Mouse (Mus musculus) ES-Bruce4 (cell line): ENCODE data around the gene Vax1. TPM values are rescaled to one million over a fixed set of nuclear protein-coding genes. Genes with fewer than 3 reads are reported as not detected.

Source experiments
- H3K27ac ChIP-seq: 2 replicates; pipeline ENCODE4 v1.5.1; 2012; ENCODE audit warnings: low read length, inconsistent platforms; ENCODE audit not compliant: insufficient read depth
- H3K27me3 ChIP-seq: 2 replicates; pipeline ENCODE4 v1.6.1; 2012; ENCODE audit warnings: mild to moderate bottlenecking, low read length, inconsistent platforms; ENCODE audit not compliant: control insufficient read depth, poor library complexity, insufficient read depth, severe bottlenecking
- H3K36me3 ChIP-seq: 2 replicates; pipeline ENCODE4 v1.6.1; 2012; ENCODE audit warnings: inconsistent platforms, mild to moderate bottlenecking, low read length, moderate library complexity; ENCODE audit not compliant: control insufficient read depth, poor library complexity, insufficient read depth, severe bottlenecking
- H3K4me1 ChIP-seq: one replicate; pipeline ENCODE4 v1.8.1; 2011; ENCODE audit warnings: low read length; ENCODE audit not compliant: control insufficient read depth, insufficient read depth
- H3K4me3 ChIP-seq: 2 replicates; pipeline ENCODE4 v1.5.1; 2011; ENCODE audit warnings: low read depth, mild to moderate bottlenecking, low read length
- H3K9ac ChIP-seq: 2 replicates; pipeline ENCODE4 v1.6.1; 2012; ENCODE audit warnings: low read depth, mild to moderate bottlenecking, inconsistent platforms; ENCODE audit not compliant: poor library complexity, severe bottlenecking
- H3K9me3 ChIP-seq: replicated peaks from 2 replicates; pipeline ENCODE4 v1.6.1; 2012; ENCODE audit warnings: mild to moderate bottlenecking, low read length, inconsistent platforms; ENCODE audit not compliant: control insufficient read depth, poor library complexity, insufficient read depth, severe bottlenecking
- CTCF ChIP-seq: IDR thresholded peaks from one replicate; pipeline ENCODE4 v1.8.1; 2011; ENCODE audit warnings: low read depth, low read length
- EP300 ChIP-seq: IDR thresholded peaks from 2 replicates; pipeline ENCODE4 v1.6.1; 2011; ENCODE audit warnings: low read depth, low read length; ENCODE audit not compliant: insufficient read depth
- POLR2A ChIP-seq: IDR thresholded peaks from one replicate; pipeline ENCODE4 v1.8.1; 2011; ENCODE audit warnings: low read length; ENCODE audit not compliant: insufficient read depth
- polyA plus RNA-seq: library from polyadenylated mRNA; stranded (reverse); fragments of >200 nt; gene quantifications from 2 replicates; pipeline ENCODE4 v1.2.4, GENCODE M21; 2011; ENCODE audit warnings: low read depth; ENCODE audit not compliant: missing spikeins, insufficient read depth, insufficient read length

Gene Vax1
- polyA plus RNA-seq, 1 experiment: not detected

DNA sequence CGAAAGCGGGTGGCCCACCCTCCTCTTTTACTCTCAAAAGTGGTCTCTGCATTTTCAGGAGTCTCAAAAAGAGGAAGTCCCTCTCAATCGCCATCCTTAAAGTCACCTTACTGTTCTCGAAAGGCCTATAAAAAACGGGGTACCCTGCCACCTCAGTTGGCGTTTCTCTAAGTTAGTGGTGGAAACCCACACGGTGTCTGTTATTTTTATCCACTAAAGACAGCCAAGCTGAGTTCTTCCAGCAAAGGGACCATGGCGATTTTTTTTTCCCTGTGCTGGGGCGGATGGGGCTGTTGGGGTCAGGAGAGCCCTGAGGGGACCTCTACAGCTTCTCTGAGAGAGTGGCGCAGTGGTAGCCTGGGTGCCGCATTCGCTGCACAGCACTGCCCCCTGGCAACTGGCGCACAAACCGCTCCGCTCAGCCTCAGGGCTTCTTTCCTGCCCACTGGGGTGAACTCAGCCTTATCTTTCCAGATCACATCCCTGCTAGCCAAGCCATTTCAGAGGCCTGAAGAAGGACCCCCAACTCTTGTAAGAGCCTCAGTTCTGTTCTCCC, 26.3 kb upstream of the Vax1 start:
- TF ChIP-seq CTCF (peak; percentile 63), EP300 (no peak), POLR2A (no peak)
- H3K36me3 ChIP-seq: no peaks in the 10 kb centered on the region
- H3K27me3 ChIP-seq: peaks cover 3% of the 10 kb centered on the region; the same call in 1 of the 2 replicates
- no peaks in the 10 kb centered on the region; the same call in 1 of the 2 replicates for H3K9me3 ChIP-seq
- H3K9ac ChIP-seq: no peak overlapping the region
- no peak overlapping the region for H3K27ac ChIP-seq
- no peaks in the 10 kb centered on the region for H3K4me1 ChIP-seq
- no peak overlapping the region for H3K4me3 ChIP-seq

DNA sequence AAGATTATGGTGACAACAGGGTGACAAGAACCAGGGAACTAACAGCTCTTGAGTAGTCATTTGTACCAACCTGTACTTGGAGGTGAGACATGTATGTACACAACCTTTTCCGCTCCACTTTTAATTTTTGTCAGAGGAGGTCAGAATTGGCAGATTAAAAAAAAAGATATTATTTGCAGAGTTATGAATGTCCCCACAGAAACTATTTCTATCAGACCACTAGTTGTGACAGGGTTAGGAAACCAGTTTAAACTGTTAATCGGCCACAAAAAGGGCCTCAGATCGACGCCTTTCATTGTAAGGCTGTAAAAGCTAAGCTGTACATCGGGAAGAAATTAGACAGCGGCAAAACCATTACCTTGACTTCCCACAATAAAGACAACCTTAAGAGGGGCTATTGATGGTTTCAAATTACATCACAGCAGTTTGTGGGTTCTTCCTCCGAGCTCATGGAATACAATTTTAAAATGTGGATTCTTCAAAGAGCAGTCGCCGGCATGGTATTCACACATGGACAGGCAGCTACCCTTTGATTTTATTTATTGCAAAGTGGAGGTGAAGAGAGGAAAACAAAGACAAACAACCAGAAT, 25.4 kb upstream of the Vax1 start:
- H3K36me3 ChIP-seq: no peaks in the 10 kb centered on the region
- TF ChIP-seq CTCF: no peak
- no peak for TF ChIP-seq EP300
- no peak for TF ChIP-seq POLR2A
- H3K4me3 ChIP-seq: no peak overlapping the region
- no peaks in the 10 kb centered on the region for H3K9me3 ChIP-seq
- H3K27ac ChIP-seq: no peak overlapping the region
- no peak overlapping the region for H3K9ac ChIP-seq
- peaks cover 3% of the 10 kb centered on the region; the same call in 1 of the 2 replicates for H3K27me3 ChIP-seq
- no peaks in the 10 kb centered on the region for H3K4me1 ChIP-seq

DNA sequence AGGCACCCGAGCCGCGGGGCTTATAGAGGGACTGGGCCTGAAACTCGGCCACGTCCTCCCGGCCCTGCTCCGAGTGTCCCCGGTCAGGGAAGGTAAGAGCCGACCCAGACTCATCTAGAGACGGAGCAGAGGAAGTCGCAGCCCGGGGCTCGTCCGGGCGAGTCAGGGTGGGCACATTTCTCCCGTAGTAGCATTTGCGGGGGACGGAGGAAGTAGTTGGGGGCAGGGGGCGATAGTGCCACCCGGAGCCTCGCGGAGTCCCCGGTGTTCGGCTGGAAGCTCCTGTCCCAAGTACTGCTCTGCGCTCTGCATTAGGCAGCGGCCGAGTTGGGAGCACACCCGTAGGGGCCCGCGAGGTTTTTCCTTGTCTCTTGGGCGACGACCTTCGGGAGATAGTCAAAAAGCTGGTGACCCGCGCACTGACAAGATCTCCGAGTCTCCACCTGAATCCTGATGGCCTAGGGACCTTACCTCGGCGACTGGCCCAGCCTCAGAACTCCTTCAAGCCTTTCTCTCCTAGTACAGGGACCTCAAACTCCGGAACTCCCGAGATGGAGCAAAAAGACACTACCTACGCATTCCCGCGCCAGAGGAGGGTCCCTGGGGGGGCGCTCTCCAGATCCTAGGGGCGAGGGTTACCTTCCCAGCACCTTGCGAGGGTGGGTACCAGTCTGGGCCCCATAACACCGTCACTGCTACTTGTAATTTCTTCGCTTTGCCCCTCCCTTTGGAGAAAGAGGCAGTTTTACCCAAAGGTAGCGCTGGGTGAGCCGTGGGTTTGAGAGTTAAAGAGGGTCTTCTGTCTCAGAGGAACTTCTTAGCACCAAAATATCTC, 24.3 kb upstream of the Vax1 start:
- Histone ChIP-seq H3K36me3 (no peaks in the 10 kb centered on the region), H3K9ac (peak overlapping the region; percentile 20; the same call in 1 of the 2 replicates), H3K27me3 (peaks cover 3% of the 10 kb centered on the region; the same call in 1 of the 2 replicates), H3K4me3 (peak overlapping the region; percentile 48), H3K4me1 (no peaks in the 10 kb centered on the region), H3K27ac (no peak overlapping the region), H3K9me3 (no peaks in the 10 kb centered on the region)
- no peak for TF ChIP-seq CTCF
- no peak for TF ChIP-seq POLR2A
- no peak for TF ChIP-seq EP300

DNA sequence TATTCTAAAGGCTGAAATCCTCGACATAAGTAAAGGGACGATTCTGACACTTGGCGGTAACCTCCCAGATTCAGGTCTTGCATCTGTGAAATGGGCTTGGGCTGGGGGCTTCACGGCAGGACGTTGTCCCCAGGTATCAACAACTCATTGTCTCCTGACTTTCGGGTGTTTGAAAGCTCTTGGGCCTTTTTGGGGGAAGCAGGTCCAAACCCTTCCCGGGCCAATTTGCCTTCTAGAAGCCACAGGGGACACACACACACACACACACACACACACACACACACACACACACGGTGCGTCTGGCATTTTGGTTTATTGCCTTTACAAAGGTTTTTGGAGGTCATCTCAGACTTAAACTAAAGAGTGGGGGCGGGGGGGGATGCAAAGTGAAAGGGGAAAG, 23.6 kb upstream of the Vax1 start:
- no peak for TF ChIP-seq CTCF
- TF ChIP-seq POLR2A: no peak
- TF ChIP-seq EP300: no peak
- Histone ChIP-seq H3K27ac (no peak overlapping the region), H3K4me1 (no peaks in the 10 kb centered on the region), H3K27me3 (peaks cover 3% of the 10 kb centered on the region; the same call in 1 of the 2 replicates), H3K4me3 (no peak overlapping the region), H3K36me3 (no peaks in the 10 kb centered on the region), H3K9me3 (no peaks in the 10 kb centered on the region), H3K9ac (peak overlapping the region; percentile 20; the same call in 1 of the 2 replicates)

DNA sequence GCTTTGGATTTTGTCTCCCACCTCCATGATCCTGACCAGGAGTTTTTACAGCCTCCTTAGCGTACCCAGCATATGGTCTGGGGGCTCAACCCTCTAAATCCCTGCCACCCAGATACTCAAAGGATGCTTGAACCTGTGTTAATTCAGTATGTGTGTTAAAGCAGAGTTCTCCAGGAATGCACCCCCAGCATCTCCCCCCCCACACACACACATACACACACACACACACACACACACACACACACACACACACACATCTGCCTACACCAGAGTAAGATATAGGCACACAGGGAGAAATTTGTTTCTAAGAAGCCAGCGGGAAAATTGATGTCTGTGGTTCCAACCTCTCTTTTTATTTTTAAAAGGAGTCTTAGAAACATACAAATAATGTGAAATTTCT, 22.6 kb upstream of the Vax1 start:
- TF ChIP-seq CTCF: no peak
- TF ChIP-seq EP300: no peak
- TF ChIP-seq POLR2A: no peak
- Histone ChIP-seq H3K9ac (no peak overlapping the region), H3K4me3 (no peak overlapping the region), H3K27me3 (peaks cover 3% of the 10 kb centered on the region; the same call in 1 of the 2 replicates), H3K9me3 (no peaks in the 10 kb centered on the region), H3K4me1 (no peaks in the 10 kb centered on the region), H3K27ac (no peak overlapping the region), H3K36me3 (no peaks in the 10 kb centered on the region)
